Mouse (Mus musculus) leukemia stem cell, adult 10-12 weeks (primary cell): ENCODE data around the gene Aspn. TPM values are rescaled to one million over a fixed set of nuclear protein-coding genes. Genes with fewer than 3 reads are reported as not detected.

Experiments
- polyA plus RNA-seq: library from polyadenylated mRNA; stranded (reverse); fragments of >175 nt; gene quantifications from 2 replicates; pipeline ENCODE4 v1.2.3, GENCODE M21; 2012; ENCODE audit warnings: low replicate concordance

Aspn gene
- polyA plus RNA-seq, result not detected in 2 replicates

GRCm38 (mm10) chr13:49544279-49544678 is at the start of gene Aspn:
TSS of gene Aspn (plus strand) at chr13:49544443.

GRCm38 (mm10) chr13:49504510-49504909 is 39.7 kb upstream of the Aspn start, which contains the start of gene Ecm2:
TSS of gene Ecm2 (plus strand) at chr13:49504810.

GRCm38 (mm10) chr13:49581541-49582530 is 37.6 kb downstream of the Aspn start, which contains the start of gene Omd:
TSS of gene Omd (plus strand) at chr13:49582462.

DNA sequence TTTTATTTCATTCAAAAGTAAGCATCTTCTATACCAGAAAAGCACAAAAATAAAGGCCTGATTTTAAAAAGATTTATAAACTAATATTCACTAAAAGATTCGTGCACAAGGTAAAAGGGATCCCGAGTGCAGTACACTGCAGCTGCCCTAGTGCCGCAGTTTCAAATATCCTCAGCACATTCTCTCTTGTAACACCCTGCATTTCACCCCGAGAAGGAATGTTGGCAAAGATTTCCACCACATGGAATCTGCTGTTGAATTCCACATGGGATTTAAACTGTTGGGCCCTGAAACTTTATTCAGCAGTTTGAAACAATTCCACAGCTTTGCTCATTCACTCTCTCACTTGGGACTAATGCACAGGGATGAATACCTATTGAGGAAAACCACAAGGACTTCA is 63.5 kb downstream of the Aspn start, which contains the start of gene Ogn:
Gene Ogn, plus strand, starts transcription at position 333 of the 400 bp plus-strand sequence.

Other genes with a start within 250 kb of the Aspn start
- 4.7 and 4.8 TPM in 2 replicates for gene Fgd3, start 224.1 kb upstream of the Aspn start, polyA plus RNA-seq
- gene Bicd2, start 202.9 kb upstream of the Aspn start, polyA plus RNA-seq, result 24.0 and 39.6 TPM in 2 replicates
- 0.39 and 2.7 TPM in 2 replicates for gene Ippk, start 123.2 kb upstream of the Aspn start, polyA plus RNA-seq
- 0.09 TPM in 1 of 2 replicates, not detected in the other for gene Tes3-ps, start 51.1 kb upstream of the Aspn start, polyA plus RNA-seq
- 0.05 TPM in 1 of 2 replicates, not detected in the other for gene Ecm2, start 39.6 kb upstream of the Aspn start, polyA plus RNA-seq
- not detected in 2 replicates for gene Omd, start 38.0 kb downstream of the Aspn start, polyA plus RNA-seq
- gene Ogn, start 63.6 kb downstream of the Aspn start, polyA plus RNA-seq, result not detected in 2 replicates
- gene Cenpp, start 108.3 kb downstream of the Aspn start, polyA plus RNA-seq, result 6.2 and 7.2 TPM in 2 replicates
- gene Nol8, start 108.6 kb downstream of the Aspn start, polyA plus RNA-seq, result 0.16 and 1.4 TPM in 2 replicates
- 4.9 and 25.5 TPM in 2 replicates for gene Iars, start 137.7 kb downstream of the Aspn start, polyA plus RNA-seq